Mouse (Mus musculus) CH12.LX (cell line): ENCODE measurements around the gene Bid. TPM values are rescaled to one million over a fixed set of nuclear protein-coding genes. Genes with fewer than 3 reads are reported as not detected.

Experiments
- DNase-seq: peaks from one replicate; pipeline ENCODE4 v3.0.0-alpha.2; 2013; ENCODE audit errors: extremely low read depth
- H3K27ac ChIP-seq: 2 replicates; pipeline ENCODE4 v1.5.1; 2012; ENCODE audit warnings: low read depth, mild to moderate bottlenecking, control low read depth, moderate library complexity; ENCODE audit not compliant: insufficient read depth
- H3K27me3 ChIP-seq: replicated peaks from 2 replicates; pipeline ENCODE3; 2012; ENCODE audit warnings: inconsistent platforms
- H3K36me3 ChIP-seq, 2 experiments: replicated peaks in 1 of 2; 2 replicates each; pipeline versions ENCODE3 to v1.6.1; 2012; ENCODE audit warnings: inconsistent platforms in 1 of 2, low read length in 1 of 2, mild to moderate bottlenecking in 1 of 2, mixed read lengths in 1 of 2, moderate library complexity in 1 of 2; ENCODE audit not compliant: control insufficient read depth in 1 of 2, insufficient read depth in 1 of 2
- H3K4me1 ChIP-seq, 2 experiments: 2 replicates each; pipeline ENCODE4 v1.6.1; 2012; ENCODE audit warnings: inconsistent platforms in 1 of 2, moderate library complexity in 1 of 2; ENCODE audit not compliant: insufficient read depth in 2 of 2, control insufficient read depth in 1 of 2
- H3K4me2 ChIP-seq: 2 replicates; pipeline ENCODE4 v1.6.1; 2012; ENCODE audit warnings: low read depth, mild to moderate bottlenecking, control low read depth; ENCODE audit not compliant: poor library complexity, insufficient read depth, severe bottlenecking
- H3K4me3 ChIP-seq, 3 experiments: fragments of 150-350 bp in 1 of 3; sonication (generic) in 1 of 3; replicated peaks in 1 of 3; 2 replicates each; pipeline versions ENCODE3 to v1.5.1; 2011 to 2012; ENCODE audit warnings: low read depth in 2 of 3, low read length in 2 of 3, mild to moderate bottlenecking in 2 of 3, moderate library complexity in 2 of 3, control low read depth in 1 of 3, improper control_type of control experiment in 1 of 3, inconsistent platforms in 1 of 3, mixed read lengths in 1 of 3; ENCODE audit not compliant: poor library complexity in 1 of 3
- H3K79me2 ChIP-seq: replicated peaks from 2 replicates; pipeline ENCODE4 v1.6.1; 2012; ENCODE audit warnings: mild to moderate bottlenecking, moderate library complexity; ENCODE audit not compliant: control insufficient read depth, poor library complexity, insufficient read depth, severe bottlenecking; ENCODE audit errors: extremely low read depth
- H3K9ac ChIP-seq: 2 replicates; pipeline ENCODE4 v1.6.1; 2012; ENCODE audit warnings: low read depth, mild to moderate bottlenecking, control low read depth, moderate library complexity; ENCODE audit not compliant: insufficient read depth
- H3K9me3 ChIP-seq: replicated peaks from 2 replicates; pipeline ENCODE3; 2012; ENCODE audit warnings: low read length, inconsistent platforms, mixed read lengths
- BHLHE40 ChIP-seq: IDR thresholded peaks from 2 replicates; pipeline ENCODE4 v1.6.1; 2011; ENCODE audit warnings: mild to moderate bottlenecking, low read depth, low read length, improper control_type of control experiment
- CHD2 ChIP-seq: IDR thresholded peaks from 2 replicates; pipeline ENCODE4 v1.6.1; 2011; ENCODE audit warnings: low read length, improper control_type of control experiment
- CTCF ChIP-seq, 2 experiments: IDR thresholded peaks in 1 of 2; conservative IDR thresholded peaks in 1 of 2; 2 replicates each; pipeline ENCODE4 v1.5.1; 2011 to 2012; ENCODE audit warnings: low read depth in 2 of 2, low read length in 2 of 2, improper control_type of control experiment in 1 of 2, inconsistent platforms in 1 of 2, mild to moderate bottlenecking in 1 of 2, moderate library complexity in 1 of 2
- EP300 ChIP-seq: IDR thresholded peaks from 2 replicates; pipeline ENCODE4 v1.6.1; 2011; ENCODE audit warnings: low read length, improper control_type of control experiment
- GABPA ChIP-seq: IDR thresholded peaks from 2 replicates; pipeline ENCODE4 v1.6.1; 2012; ENCODE audit warnings: low read depth, low read length, improper control_type of control experiment, inconsistent platforms; ENCODE audit not compliant: insufficient replicate concordance
- IRF4 ChIP-seq: IDR thresholded peaks from 2 replicates; pipeline ENCODE4 v1.6.1; 2014; ENCODE audit warnings: low read depth, mild to moderate bottlenecking, inconsistent platforms, low read length, improper control_type of control experiment
- MAFK ChIP-seq: IDR thresholded peaks from 2 replicates; pipeline ENCODE4 v1.6.1; 2011; ENCODE audit warnings: low read length, improper control_type of control experiment; ENCODE audit not compliant: insufficient replicate concordance
- MYC ChIP-seq: IDR thresholded peaks from 2 replicates; pipeline ENCODE4 v1.6.1; 2011; ENCODE audit warnings: low read depth, mild to moderate bottlenecking, improper control_type of control experiment, low read length
- NELFE ChIP-seq: IDR thresholded peaks from 2 replicates; pipeline ENCODE4 v1.6.1; 2011; ENCODE audit warnings: low read depth, low read length, improper control_type of control experiment
- PAX5 ChIP-seq: IDR thresholded peaks from 2 replicates; pipeline ENCODE4 v1.6.1; 2012; ENCODE audit warnings: low read length, inconsistent platforms, mixed read lengths
- POLR2A ChIP-seq: IDR thresholded peaks from 2 replicates; pipeline ENCODE4 v1.6.1; 2011; ENCODE audit warnings: low read depth, mild to moderate bottlenecking, improper control_type of control experiment, low read length
- RAD21 ChIP-seq: IDR thresholded peaks from 2 replicates; pipeline ENCODE4 v1.6.1; 2011; ENCODE audit warnings: low read depth, mild to moderate bottlenecking, low read length, improper control_type of control experiment, moderate library complexity
- SMC3 ChIP-seq: IDR thresholded peaks from 2 replicates; pipeline ENCODE4 v1.6.1; 2011; ENCODE audit warnings: low read depth, low read length, improper control_type of control experiment
- TCF12 ChIP-seq: IDR thresholded peaks from 2 replicates; pipeline ENCODE4 v1.6.1; 2014; ENCODE audit warnings: low read depth, mild to moderate bottlenecking, inconsistent platforms, low read length, improper control_type of control experiment
- USF1 ChIP-seq: IDR thresholded peaks from 2 replicates; pipeline ENCODE4 v1.6.1; 2014; ENCODE audit warnings: low read depth, mild to moderate bottlenecking, inconsistent platforms, low read length, improper control_type of control experiment
- dilution Hi-C: fragments of 300-500 bp; cut with MboI; formaldehyde crosslinking; loops from 2 replicates; pipeline ENCODE4 v1.14.3; 2020; ENCODE audit warnings: low sequenced_read_pairs; ENCODE audit not compliant: extremely low pct_unique_long_range_greater_than_20kb, extremely low pct_ligation_motif_present
- in situ Hi-C: fragments of 300-500 bp; cut with MboI; formaldehyde crosslinking; loops from 3 replicates; pipeline ENCODE4 v1.14.3; 2019; ENCODE audit warnings: low sequenced_read_pairs, low pct_ligation_motif_present, low pct_unique_long_range_greater_than_20kb, mixed read lengths
- polyA plus RNA-seq: library from polyadenylated mRNA; unstranded; fragments of >175 nt; gene quantifications from 2 replicates; pipeline ENCODE4 v1.2.1, GENCODE M21; 2012; ENCODE audit warnings: low read depth; ENCODE audit not compliant: insufficient read length
- total RNA-seq, 2 experiments: library from RNA; depleted of rRNA; stranded (reverse); fragments of 300-350 nt in 1 of 2; fragments of >200 nt in 1 of 2; gene quantifications; 2 replicates each; pipeline ENCODE4 v1.2.3; 2012 to 2014

Gene Bid
- total and polyA plus RNA-seq, 3 experiments, result 102 to 148 (median 144) TPM

DNA sequence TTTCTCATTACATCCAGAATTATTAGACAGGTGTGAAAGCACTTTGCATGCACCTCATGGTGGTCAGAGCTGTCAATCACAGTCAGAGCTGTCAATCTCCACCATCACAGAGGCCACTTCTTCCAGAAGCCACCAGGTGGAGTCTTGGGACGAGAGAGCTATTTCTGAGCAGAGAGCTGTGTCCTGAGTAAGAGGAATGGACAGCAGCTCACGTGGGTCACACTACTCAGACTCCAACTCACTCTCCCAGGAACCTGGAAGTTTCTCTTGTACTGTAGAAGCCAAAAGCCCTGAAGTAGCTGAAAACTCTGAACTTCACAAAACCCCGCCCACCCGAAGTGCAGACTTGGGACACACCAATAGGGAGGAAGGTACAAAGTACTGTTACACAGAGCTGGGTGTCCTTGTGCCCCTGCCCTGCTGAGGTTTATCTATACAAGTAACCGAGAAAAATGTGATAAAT lies 13.2 kb downstream of the Bid start (continued):
- peak; percentile 74 for TF ChIP-seq RAD21
- TF ChIP-seq PAX5, result no peak
- TF ChIP-seq IRF4, result 0 out of 2 replicates have a peak, but pooled peaks have one; percentile 14
- TF ChIP-seq CTCF (conservative IDR thresholded peaks at IDR 0.05 in 1 of 2, IDR thresholded peaks at IDR 0.05 in 1 of 2; ENCODE audit: low read depth in 2 of 2, low read length in 2 of 2), result peak; percentile 50 to 82
- no peak for TF ChIP-seq MAFK
- TF ChIP-seq MYC, result peak; percentile 62; the same call in 1 of the 2 replicates

DNA sequence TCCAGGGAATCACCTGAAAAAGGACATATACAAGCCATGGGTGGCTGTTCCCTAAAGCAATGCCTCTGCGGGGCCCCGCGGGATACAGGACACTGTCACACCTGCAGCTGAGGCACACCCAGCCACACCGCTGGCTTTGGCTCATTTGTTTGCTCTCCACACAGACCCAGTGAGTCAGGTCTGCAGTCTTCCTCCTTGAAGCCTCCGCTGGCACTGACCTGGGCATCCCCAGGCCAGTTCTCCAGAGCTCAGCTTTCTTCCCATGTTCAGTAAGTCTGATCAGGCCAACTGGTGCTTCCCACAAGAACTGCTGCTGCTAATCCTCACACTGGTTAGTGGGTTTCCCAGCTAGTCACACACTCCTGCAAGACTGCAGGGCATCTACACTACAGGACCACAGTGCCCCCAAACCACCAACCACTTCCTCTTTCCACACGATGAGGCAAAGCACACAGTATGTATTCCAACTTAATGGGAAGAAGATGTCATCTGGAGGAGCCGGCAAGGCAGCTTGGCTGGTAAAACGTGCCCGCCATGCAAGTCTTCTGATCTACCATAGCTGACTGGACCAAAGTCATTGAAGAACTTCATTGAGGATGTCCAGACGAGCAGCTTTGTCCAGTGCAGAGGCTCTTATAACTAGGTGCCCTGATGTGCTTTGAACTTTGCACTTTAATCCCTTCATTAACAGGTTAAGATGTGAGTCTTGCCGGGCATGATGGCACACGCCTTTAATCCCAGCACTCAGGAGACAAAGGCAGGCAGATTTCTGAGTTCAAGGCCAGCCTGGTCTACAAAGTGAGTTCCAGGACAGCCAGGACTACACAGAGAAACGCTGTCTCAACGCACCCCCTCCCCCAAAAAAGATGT lies 14.6 kb downstream of the Bid start:
- Histone ChIP-seq H3K27me3 (no peaks in the 10 kb centered on the region), H3K4me3 (no peak overlapping the region), H3K4me1 (peaks cover 18 to 87% of the 10 kb centered on the region in 2 experiments), H3K36me3 (peaks cover 74 to 98% of the 10 kb centered on the region in 2 experiments), H3K9ac (no peak overlapping the region), H3K27ac (peak overlapping the region; percentile 53), H3K9me3 (no peaks in the 10 kb centered on the region), H3K4me2 (no peak overlapping the region), H3K79me2 (peaks cover 61% of the 10 kb centered on the region)
- in situ Hi-C loops, result loop anchor here (5.0 kb wide), 1 partner anchor 275 kb away; no protein-coding TSS in a partner anchor
- TF ChIP-seq USF1 (no peak), TCF12 (0 out of 2 replicates have a peak, but pooled peaks have one; percentile 13), EP300 (peak; percentile 54; the same call in 1 of the 2 replicates), NELFE (no peak), POLR2A (peak; percentile 27; the same call in 1 of the 2 replicates), BHLHE40 (peak; percentile 33)
- peak; percentile 74 for DNase-seq
- dilution Hi-C loops, result no loop called here

DNA sequence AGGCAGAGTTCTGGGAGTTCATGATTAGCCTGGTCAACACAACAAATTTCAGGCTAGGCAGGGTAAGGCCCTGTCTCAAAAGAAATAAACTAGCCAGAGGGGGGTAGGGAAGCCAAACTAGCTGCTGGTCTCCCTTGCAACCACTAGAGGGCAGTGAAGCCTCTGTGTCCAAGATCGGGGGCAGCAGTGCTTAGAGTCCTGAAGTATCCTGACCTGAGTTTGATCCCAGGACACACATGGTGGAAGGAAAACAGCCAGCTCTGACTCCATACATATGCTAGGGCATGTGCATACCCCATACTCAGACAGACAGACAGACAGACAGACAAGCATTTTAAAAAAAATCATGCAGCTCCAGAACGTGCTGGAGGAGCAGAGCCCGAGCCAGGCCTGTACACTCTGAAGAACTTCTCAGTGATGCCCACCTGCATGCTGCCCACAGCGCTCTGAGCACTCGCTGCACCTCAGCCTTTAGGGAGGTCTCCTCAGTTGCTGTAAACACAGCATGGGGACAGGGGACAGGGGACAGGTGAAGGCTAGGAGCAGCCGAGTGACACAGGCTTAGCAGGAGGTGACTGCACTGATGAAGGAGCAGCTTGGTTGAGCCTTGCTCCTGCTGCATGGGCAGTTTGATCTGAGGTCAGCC lies 18.3 kb downstream of the Bid start:
- peaks cover 9 to 60% of the 10 kb centered on the region in 2 experiments for H3K4me1 ChIP-seq
- H3K9ac ChIP-seq, result no peak overlapping the region
- in situ Hi-C loops, result no loop called here
- no peak overlapping the region for H3K27ac ChIP-seq
- peaks cover 25% of the 10 kb centered on the region for H3K79me2 ChIP-seq
- H3K9me3 ChIP-seq, result no peaks in the 10 kb centered on the region
- H3K4me3 ChIP-seq, result no peak overlapping the region
- H3K4me2 ChIP-seq, result no peak overlapping the region
- H3K36me3 ChIP-seq, result peaks cover 85 to 97% of the 10 kb centered on the region in 2 experiments
- DNase-seq, result peak; percentile 61
- no peak for TF ChIP-seq GABPA
- peak; percentile 82 to 88 for TF ChIP-seq CTCF (conservative IDR thresholded peaks at IDR 0.05 in 1 of 2, IDR thresholded peaks at IDR 0.05 in 1 of 2; ENCODE audit: low read depth in 2 of 2, low read length in 2 of 2)
- peak; percentile 72 for TF ChIP-seq SMC3
- TF ChIP-seq RAD21, result peak; percentile 77
- 0 out of 2 replicates have a peak, but pooled peaks have one; percentile 36 for TF ChIP-seq CHD2
- TF ChIP-seq EP300, result no peak
- H3K27me3 ChIP-seq, result no peaks in the 10 kb centered on the region
- dilution Hi-C loops, result no loop called here
